Mouse (Mus musculus) megakaryocyte progenitor cell, adult 5-6 weeks (primary cell): ENCODE measurements around the gene Olfr1277. TPM values are rescaled to one million over a fixed set of nuclear protein-coding genes. Genes with fewer than 3 reads are reported as not detected.

Source experiments
- ATAC-seq: replicated peaks from 2 replicates; pipeline ENCODE4 v1.8.0; 2016; ENCODE audit warnings: mild to moderate bottlenecking, moderate TSS enrichment, inconsistent platforms; ENCODE audit not compliant: poor library complexity
- total RNA-seq, 2 experiments: library from RNA; stranded (forward) in 1 of 2; stranded (reverse) in 1 of 2; fragments of 157-497, 149-512 nt in 1 of 2; fragments of 200-1000 nt in 1 of 2; gene quantifications; 2 replicates each; pipeline versions ENCODE4 v1.2.3 to v1.2.4; 2015 to 2017

Olfr1277 gene
- total RNA-seq (2015) (not detected in 2 replicates), total RNA-seq (2017) (not detected in 2 replicates)

DNA sequence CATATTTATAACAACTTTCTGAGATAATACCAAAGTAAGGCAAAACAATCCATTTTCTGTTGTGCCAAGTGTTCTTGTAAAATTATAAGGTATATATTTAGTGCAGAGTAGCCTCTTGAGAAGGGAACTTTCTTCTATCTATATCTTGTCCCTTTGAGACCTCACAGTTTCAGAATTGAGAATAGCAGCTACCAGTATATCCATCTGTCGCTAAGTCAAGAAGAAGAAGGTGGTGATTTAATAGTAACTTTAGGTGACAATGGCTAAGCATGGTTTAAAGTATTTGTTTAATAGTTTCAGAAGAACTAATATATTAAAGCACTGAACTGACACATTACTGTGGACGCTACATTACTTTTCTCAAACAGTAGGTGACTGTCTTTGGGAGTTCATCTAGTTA lies at the start of gene Olfr1277:
TSS of gene Olfr1277 (minus strand) at position 101 of the 400 bp plus-strand sequence.
- ATAC-seq, result no peak

DNA sequence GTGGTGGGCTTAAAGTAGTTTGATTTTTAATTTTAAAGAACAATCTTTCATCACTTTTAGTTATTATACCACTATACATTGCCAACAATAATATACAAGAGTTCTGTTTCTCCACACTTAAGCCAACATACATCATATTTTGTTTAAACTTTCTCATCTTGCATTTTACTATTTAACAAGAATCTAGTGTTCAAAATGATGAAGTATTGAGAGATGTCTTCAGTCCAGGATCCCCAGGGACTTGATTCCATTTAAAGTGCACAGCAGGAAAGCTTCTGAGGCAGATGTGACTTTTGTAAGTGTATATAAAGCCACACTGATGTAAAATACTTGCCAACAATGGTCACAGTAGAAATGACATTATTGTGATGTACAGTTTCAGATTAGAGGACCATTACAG lies 39.8 kb upstream of the Olfr1277 start, which contains the start of gene Olfr1280:
TSS of gene Olfr1280 (plus strand) at position 301 of the 400 bp plus-strand sequence.
- ATAC-seq, result no peak

GRCm38 (mm10) chr2:111300374-111300773 lies 26.5 kb upstream of the Olfr1277 start, which contains the start of gene Olfr1279:
TSS of gene Olfr1279 (plus strand) at chr2:111300635.
- no peak for ATAC-seq

GRCm38 (mm10) chr2:111298541-111298940 lies 24.6 kb upstream of the Olfr1277 start:
- no peak for ATAC-seq

DNA sequence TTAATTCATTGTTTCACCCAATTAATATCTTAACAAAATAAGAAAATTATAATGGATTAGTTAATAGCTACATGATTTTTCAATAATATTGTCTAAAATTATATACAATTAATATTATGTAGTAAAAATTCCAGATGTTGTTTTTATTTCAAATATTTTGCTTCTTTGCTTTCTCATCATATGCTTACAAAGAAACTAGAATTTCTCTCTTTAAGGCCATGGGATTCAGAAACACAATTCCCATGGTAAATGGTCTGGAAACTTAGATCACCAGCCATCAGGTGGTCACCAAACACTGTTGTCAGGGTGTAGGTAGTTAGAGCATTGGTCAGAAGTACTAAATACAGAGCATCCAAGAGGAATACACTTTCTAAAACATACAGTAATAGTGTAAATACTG lies 15.9 kb upstream of the Olfr1277 start, which contains the start of gene Olfr1278:
TSS of gene Olfr1278 (plus strand) at position 301 of the 400 bp plus-strand sequence.
- ATAC-seq, result no peak

GRCm38 (mm10) chr2:111254216-111254615 lies 19.7 kb downstream of the Olfr1277 start, which contains the start of gene Olfr1276:
TSS of gene Olfr1276 (plus strand) at chr2:111254516.
- ATAC-seq, result no peak

DNA sequence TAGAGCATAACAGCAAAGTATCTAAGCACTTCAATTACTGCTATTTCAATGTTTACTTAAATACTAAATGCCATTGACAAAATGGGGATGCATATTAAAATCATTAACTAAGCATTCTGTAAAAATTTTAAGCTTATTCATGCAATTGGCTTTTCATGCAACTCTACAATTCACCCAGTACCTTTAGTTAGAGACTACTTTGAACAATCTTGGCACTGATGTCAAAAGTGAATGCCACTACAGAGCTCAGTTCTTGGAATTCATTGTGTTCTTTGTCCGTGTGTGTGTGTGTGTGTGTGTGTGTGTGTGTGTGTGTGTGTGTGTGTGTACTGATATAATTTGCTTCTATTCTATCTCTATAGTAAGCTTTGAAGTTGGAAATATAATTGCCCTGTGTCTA lies 38.7 kb downstream of the Olfr1277 start, which contains the start of gene Olfr1275:
TSS of gene Olfr1275 (minus strand) at position 101 of the 400 bp plus-strand sequence.
- ATAC-seq, result no peak

DNA sequence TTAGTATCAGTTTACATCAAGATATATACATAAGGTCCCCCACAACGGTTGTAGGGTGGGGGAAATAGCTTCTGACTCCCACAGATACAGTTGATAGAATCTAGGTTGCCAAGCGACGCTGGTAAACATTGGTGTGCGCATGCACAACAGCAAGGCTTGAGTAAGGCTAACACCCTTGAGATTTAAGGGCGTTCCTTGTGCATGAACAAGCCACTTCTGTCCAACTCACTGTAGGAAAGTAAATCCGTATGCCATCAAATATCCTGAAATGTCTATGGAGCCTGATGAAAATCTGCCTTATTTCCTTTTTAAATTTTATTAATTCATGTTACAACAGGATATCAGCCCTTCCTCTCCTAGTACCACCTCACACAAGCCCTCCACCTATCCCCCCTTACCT lies 44.4 kb downstream of the Olfr1277 start, which contains the start of gene 4930430A15Rik:
TSS of gene 4930430A15Rik (minus strand) at position 101 of the 400 bp plus-strand sequence.
- ATAC-seq, result no peak

Other genes with a start within 250 kb of the Olfr1277 start
- gene Gm13941, start 168.1 kb downstream of the Olfr1277 start, total RNA-seq (2015), result not detected in 2 replicates
- not detected in 2 replicates for gene Gm13941, start 168.1 kb downstream of the Olfr1277 start, total RNA-seq (2017)
- gene Gm15130, start 121.2 kb downstream of the Olfr1277 start, total RNA-seq (2015), result not detected in 2 replicates
- not detected in 2 replicates for gene Gm15130, start 121.2 kb downstream of the Olfr1277 start, total RNA-seq (2017)
- gene 4930430A15Rik, start 44.5 kb downstream of the Olfr1277 start, total RNA-seq (2015), result not detected in 2 replicates
- not detected in 2 replicates for gene 4930430A15Rik, start 44.5 kb downstream of the Olfr1277 start, total RNA-seq (2017)
- gene Olfr1275, start 38.8 kb downstream of the Olfr1277 start, total RNA-seq (2015), result not detected in 2 replicates
- not detected in 2 replicates for gene Olfr1275, start 38.8 kb downstream of the Olfr1277 start, total RNA-seq (2017)
- gene Olfr1276, start 19.6 kb downstream of the Olfr1277 start, total RNA-seq (2015), result not detected in 2 replicates
- not detected in 2 replicates for gene Olfr1276, start 19.6 kb downstream of the Olfr1277 start, total RNA-seq (2017)
- not detected in 2 replicates for gene Olfr1278, start 16.0 kb upstream of the Olfr1277 start, total RNA-seq (2015)
- not detected in 2 replicates for gene Olfr1278, start 16.0 kb upstream of the Olfr1277 start, total RNA-seq (2017)
- not detected in 2 replicates for gene Olfr1279, start 26.5 kb upstream of the Olfr1277 start, total RNA-seq (2015)
- not detected in 2 replicates for gene Olfr1279, start 26.5 kb upstream of the Olfr1277 start, total RNA-seq (2017)
- gene Olfr1280, start 39.9 kb upstream of the Olfr1277 start, total RNA-seq (2015), result not detected in 2 replicates
- not detected in 2 replicates for gene Olfr1280, start 39.9 kb upstream of the Olfr1277 start, total RNA-seq (2017)
- gene Olfr1281, start 52.4 kb upstream of the Olfr1277 start, total RNA-seq (2015), result not detected in 2 replicates
- gene Olfr1281, start 52.4 kb upstream of the Olfr1277 start, total RNA-seq (2017), result not detected in 2 replicates
- gene Olfr1282, start 62.0 kb upstream of the Olfr1277 start, total RNA-seq (2015), result not detected in 2 replicates
- gene Olfr1282, start 62.0 kb upstream of the Olfr1277 start, total RNA-seq (2017), result not detected in 2 replicates
- gene Olfr1283, start 92.7 kb upstream of the Olfr1277 start, total RNA-seq (2015), result not detected in 2 replicates
- gene Olfr1283, start 92.7 kb upstream of the Olfr1277 start, total RNA-seq (2017), result not detected in 2 replicates
- gene Olfr1284, start 101.4 kb upstream of the Olfr1277 start, total RNA-seq (2015), result not detected in 2 replicates
- gene Olfr1284, start 101.4 kb upstream of the Olfr1277 start, total RNA-seq (2017), result not detected in 2 replicates
- not detected in 2 replicates for gene Olfr1286, start 149.0 kb upstream of the Olfr1277 start, total RNA-seq (2015)
- gene Olfr1286, start 149.0 kb upstream of the Olfr1277 start, total RNA-seq (2017), result not detected in 2 replicates
- gene Olfr1287, start 175.0 kb upstream of the Olfr1277 start, total RNA-seq (2015), result not detected in 2 replicates
- gene Olfr1287, start 175.0 kb upstream of the Olfr1277 start, total RNA-seq (2017), result not detected in 2 replicates
- not detected in 2 replicates for gene Olfr1288, start 200.0 kb upstream of the Olfr1277 start, total RNA-seq (2015)
- not detected in 2 replicates for gene Olfr1288, start 200.0 kb upstream of the Olfr1277 start, total RNA-seq (2017)
- gene Olfr1289, start 206.7 kb upstream of the Olfr1277 start, total RNA-seq (2015), result not detected in 2 replicates
- not detected in 2 replicates for gene Olfr1289, start 206.7 kb upstream of the Olfr1277 start, total RNA-seq (2017)
- not detected in 2 replicates for gene Olfr1290, start 219.7 kb upstream of the Olfr1277 start, total RNA-seq (2015)
- gene Olfr1290, start 219.7 kb upstream of the Olfr1277 start, total RNA-seq (2017), result not detected in 2 replicates
- not detected in 2 replicates for gene Olfr1291-ps1, start 223.1 kb upstream of the Olfr1277 start, total RNA-seq (2015)
- gene Olfr1291-ps1, start 223.1 kb upstream of the Olfr1277 start, total RNA-seq (2017), result not detected in 2 replicates